Mouse (Mus musculus) cerebellum, postnatal 14 days (tissue): Measurements from ENCODE around the gene Arid1a.
"Not testable (repeated sequence)": the region's sequence is repeated elsewhere in the genome, so short reads cannot be mapped to it uniquely, and the experiment has no call there.

Source experiments
- DNase-seq, 2 experiments: peaks; one replicate each; pipeline ENCODE4 v3.0.0; 2021; ENCODE audit warnings: mixed read lengths in 2 of 2

Arid1a gene

DNA sequence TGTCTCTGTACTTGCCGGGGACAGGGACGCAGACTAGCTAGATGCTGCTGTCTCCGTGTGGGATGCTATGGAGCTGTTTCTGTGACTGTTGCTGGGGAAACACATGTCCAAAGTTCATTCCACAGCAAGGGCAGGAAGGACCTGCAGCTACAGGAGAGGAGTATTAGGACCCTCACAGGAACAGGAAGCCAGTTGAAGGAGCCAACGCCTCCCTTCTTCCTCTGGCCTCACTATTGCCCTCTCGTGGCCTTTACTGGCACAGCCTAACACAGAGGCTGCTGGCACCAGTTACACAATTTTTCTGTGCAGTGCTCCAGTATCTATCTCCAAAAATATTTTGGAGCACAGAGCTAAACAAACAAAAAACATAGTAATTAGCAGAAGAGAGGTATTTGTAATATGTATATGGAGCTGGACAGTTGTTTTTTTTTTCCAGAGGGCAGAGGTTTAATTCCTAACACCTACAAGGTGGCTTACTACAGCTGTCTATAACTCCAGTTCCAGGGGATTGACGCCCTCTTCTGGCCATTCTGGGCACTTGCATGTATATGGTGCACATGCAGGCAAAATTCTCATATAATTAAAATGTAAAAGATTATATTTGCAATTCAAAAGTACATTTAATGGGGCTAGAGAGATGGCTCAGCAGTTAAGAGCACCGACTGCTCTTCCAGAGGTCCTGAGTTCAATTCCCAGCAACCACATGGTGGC lies 106.4 kb downstream of the Arid1a start, which contains the start of gene Zdhhc18:
Gene Zdhhc18, minus strand, starts transcription at position 166 of the 711 bp plus-strand sequence.
- DNase-seq: peak; percentile 87 to 93

DNA sequence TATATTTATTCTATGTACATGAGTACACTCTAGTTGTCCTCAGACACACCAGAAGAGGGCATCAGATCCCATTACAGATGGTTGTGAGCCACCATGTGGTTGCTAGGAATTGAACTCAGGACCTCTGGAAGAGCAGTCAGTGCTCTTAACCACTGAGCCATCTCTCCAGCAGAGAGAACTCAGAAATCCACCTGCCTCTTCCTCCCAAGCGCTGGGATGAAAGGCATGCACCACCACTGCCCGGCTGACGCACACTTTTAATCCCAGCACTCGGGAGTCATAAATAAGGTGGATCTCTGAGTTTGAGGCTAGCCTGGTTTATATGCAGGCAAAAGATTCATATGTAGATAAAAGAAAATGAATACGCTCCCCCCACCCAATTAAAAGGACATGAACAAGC lies 107.1 kb downstream of the Arid1a start:
- not testable (repeated sequence) for DNase-seq

DNA sequence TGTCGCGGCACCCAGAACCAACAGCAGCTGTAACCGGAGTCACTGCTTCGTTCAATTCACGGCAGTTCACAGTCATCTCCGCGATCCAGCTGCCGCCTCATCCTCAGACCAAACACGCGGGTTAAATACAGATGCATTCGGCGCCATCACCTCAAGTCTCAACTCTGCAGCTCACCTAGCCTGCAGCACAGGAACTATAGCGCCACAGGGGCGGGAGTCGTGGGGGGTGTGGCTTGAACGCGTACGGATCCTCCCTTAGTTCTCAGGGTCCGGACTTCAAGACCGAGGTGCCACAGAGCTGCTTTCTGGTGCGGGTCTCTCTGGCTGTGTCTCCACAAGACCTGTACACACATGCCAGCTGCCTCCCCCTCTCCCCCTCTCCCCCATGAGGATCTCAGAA lies 110.9 kb downstream of the Arid1a start:
- no peak for DNase-seq

GRCm38 (mm10) chr4:133645195-133645594 lies 111.4 kb downstream of the Arid1a start:
- no peak for DNase-seq

DNA sequence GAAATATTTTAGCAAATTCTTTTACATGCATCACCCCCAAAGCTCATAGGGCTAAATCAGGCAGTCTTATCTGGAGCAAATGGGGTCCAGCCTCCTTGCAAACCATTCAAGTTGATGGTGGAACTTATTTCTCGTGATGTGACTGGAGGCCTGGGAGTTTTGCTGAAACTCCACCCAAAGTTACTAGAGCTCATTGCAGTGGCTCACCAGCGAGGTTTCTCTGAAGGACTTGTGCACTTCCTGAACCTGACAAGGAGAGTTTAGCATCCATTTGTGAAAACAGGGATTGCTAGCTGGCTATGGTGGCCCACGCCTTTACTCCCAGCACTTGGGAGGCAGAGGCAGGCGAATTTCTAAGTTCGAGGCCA lies 122.5 kb downstream of the Arid1a start:
- no peak for DNase-seq

DNA sequence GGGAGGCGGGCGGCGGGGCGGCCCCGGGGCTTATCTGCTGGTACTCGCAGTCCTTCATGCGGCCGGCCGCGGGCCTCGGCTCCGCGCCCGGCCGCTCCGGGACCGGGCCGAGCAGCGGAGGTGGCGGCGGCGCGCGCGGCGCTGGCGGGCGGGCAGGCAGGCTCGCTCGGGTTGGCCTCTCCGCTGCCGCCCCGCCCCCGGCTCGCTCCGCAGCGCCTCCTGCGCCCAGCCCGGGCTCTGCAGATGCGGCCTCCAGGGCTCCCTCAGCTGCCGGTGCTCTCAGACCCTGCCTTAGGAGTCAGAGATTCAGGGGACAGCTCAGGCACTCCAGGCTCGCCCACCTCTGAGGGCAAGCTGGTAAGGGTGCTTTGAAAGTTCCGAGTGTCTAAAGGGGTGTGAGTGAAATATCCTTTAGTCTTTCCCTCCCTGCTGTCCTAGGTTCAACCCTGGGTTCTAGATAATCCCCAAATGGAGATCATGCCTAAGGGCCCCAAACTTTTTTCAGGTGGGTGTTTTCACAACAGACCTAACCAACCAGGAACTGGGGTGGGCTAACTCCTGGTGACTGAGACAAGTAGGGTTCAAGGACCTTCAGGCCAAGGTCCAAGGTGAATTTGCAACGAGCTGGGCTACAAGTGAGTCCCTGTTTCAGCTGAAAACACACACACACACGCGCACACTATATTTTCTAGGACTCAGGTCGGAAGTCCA lies 123.1 kb downstream of the Arid1a start:
- DNase-seq: peak; percentile 92 to 93

DNA sequence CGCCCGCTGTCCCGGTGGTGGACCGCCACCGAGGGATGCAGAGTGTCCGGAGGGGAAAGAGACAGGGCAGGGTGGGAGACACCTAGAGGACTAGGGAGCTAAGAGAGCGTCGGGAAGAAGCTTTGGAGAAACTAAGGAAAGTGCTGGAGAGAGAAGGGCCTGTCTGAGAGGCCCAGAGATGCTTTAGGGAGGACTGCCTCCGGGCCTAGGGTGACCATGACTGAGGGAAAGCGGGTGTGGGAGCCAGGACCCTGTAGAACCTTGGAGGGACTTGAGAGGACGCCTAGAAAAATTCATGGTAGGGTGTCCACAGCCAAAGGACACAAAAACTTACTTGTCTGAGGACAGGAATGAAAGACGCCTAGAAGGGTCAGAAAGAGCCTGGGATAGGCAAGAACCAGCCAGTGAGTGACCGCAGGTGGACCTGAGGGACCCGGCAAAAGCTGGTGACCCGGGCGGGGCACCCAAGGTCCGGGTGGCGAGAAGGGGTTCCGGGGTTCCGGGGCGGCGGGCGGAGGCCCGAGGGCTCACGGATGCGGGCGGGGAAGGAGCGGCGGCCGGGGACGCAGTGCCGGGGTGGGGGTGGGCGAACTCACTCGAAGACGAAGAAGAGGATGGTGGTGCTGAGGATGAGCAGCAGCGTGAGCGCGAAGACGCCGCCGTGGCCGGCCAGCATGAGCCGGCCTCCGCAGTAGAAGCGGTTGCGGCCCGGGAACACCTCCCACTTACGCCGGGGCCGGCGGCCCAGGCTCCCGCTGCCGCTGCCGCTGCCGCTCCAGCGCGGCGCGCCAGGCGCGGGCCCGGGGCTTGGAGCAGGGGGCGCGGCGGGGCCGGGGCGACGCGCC lies 123.9 kb downstream of the Arid1a start:
- no peak for DNase-seq

DNA sequence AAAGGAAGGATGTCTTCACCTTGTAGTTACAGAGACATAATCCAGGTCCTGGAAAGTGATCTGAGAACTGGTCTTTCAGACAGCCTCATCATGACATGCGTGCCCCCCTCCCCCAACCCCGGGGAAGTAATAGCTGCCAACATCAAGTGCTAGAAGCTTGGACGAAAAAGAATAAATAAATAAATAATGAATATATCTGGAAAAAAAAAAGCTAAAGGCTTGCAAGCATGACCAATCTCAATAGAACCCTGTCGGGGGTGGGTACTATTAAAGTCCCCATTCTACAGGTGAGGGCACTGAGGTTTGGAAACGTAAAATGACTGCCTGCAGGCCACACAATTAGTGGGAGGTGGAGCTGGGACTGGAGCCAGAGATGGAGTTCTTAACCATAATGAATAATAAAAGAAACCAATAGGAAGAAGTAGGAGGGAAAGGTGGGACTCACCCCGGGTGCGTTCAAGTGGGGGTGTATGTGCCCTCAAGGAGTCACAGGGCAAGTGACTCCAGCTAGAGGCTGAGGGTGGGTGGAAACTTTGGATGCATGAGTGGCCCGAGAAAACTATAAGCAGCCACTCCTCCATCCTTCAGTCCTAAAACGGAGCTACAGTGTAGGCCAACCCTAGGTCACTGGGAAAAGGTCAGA lies 124.7 kb downstream of the Arid1a start:
- DNase-seq: peak in 1 of 2 experiments; percentile 45

DNA sequence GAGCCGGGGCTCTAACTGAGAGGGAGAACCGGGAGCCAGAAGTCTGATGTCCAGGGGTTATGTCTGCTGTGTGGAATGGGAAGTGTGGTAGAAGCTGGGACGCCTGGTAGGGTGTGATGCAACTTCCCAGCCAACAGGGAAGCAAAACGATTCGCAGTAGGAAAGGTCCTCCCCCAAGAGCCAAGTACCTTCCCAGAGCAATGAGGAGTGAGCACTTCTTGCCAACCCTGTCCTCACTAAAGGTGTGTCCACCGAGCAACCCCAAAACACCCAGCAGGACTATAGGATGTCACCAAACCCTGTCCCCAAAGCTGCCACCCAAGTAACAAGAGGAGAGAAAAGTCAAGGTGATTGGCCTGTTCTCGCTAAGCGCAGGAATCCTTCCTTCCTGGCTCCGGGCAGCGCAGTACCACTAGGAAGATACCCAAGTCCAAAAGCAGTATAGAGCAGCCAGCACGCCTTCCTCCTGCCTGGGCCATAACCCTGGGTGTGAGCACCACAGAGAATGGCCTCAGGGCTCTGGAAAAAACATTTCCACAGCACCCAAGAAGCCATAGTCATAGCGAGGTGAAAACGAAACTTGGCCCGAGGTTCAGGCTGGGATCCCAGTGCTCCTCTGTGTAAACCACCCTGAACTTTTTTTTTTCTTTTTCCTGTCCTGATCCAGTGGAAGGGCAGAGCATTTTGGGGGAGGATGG lies 125.3 kb downstream of the Arid1a start:
- no peak for DNase-seq

DNA sequence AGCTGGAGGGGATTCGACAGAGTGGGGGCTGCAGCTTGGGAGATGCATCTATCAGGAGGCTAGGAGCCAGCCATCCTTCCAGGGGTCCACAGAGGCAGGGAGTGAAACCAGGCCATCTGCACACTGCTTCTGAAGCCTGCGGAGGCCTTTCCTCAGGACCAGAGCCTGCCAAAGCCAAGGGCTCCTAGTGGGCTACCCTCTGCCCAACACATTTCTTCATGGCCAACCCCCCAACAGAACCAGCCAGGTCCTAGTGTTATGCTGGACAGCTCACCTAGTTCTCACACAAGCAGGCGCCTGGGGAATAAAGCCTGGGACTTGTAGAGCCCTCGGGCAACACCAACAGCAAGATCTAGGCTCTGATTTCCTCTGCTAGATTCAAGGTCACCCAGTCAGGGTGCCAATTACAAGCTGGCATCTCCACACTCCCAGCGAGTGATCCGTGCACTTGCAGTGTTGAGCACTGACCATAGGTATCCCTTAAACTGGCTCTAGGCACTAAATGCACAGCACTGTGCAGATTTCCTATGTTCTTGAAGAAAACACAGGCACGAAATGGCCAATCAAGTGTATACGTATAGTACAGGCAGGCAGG lies 126.1 kb downstream of the Arid1a start:
- DNase-seq: peak; percentile 80 to 81

- DNase-seq: no peak
These were observed 127.4 kb downstream of the Arid1a start for GRCm38 (mm10) chr4:133629191-133629590.
